Mouse (Mus musculus): Measurements from ENCODE around the gene Gm10721. TPM values are rescaled to one million over a fixed set of nuclear protein-coding genes. Genes with fewer than 3 reads are reported as not detected.
"Not testable (repeated sequence)": the region's sequence is repeated elsewhere in the genome, so short reads cannot be mapped to it uniquely, and the experiment has no call there.

Gm10721 gene
- polyA plus RNA-seq (2014; fragmentation: Nextera tagmentation; extraction: Ambion mirVana): not detected in 2 replicates

DNA sequence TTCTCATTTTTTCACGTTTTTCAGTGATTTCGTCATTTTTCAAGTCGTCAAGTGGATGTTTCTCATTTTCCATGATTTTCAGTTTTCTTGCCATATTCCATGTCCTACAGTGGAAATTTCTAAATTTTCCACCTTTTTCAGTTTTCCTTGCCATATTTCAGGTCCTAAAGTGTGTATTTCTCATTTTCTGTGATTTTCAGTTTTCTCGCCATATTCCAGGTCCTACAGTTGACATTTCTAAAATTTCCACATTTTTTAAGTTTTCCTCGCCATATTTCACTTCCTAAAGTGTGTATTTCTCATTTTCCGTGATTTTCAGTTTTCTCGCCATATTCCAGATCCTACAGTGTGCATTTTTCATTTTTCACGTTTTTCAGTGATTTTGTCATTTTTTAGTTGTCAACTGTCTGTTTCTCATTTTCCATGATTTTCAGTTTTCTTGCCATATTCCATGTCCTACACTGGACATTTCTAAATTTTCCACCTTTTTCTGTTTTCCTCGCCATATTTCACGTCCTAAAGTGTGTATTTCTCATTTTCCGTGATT, at the start of gene Gm10721:
Gene Gm10721 (plus strand): TSS at position 408 of the 547 bp plus-strand sequence.
- H3K36me3 ChIP-seq (ENCODE audit: control insufficient read depth, insufficient read depth, low read length); H3K4me3 ChIP-seq (ENCODE audit: low read depth, low read length); H3K27me3 ChIP-seq (replicated peaks; ENCODE audit: control insufficient read depth, insufficient read depth, low read length); DNase-seq (ENCODE audit: low spot score); H3K9ac ChIP-seq (ENCODE audit: low read depth, low read length); H3K9me3 ChIP-seq (ENCODE audit: control insufficient read depth, low read length); H3K27ac ChIP-seq (ENCODE audit: low read depth, low read length); H3K4me1 ChIP-seq (replicated peaks; ENCODE audit: control insufficient read depth, insufficient read depth, low read length); H3K4me2 ChIP-seq: not testable (repeated sequence)
- no CpG with 5 or more reads among the region's 11 CpGs for WGBS
- ATAC-seq (replicated peaks; ENCODE audit: low FRiP score): peak; percentile 61

GRCm38 (mm10) chr9:3000445-3000972, 12.4 kb upstream of the Gm10721 start, which contains the start of gene Gm10722:
Gm10722 (plus strand) TSS chr9:3000922.
- H3K4me3 ChIP-seq (ENCODE audit: low read depth, low read length); H3K9me3 ChIP-seq (ENCODE audit: control insufficient read depth, low read length); H3K27me3 ChIP-seq (replicated peaks; ENCODE audit: control insufficient read depth, insufficient read depth, low read length); H3K9ac ChIP-seq (ENCODE audit: low read depth, low read length); ATAC-seq (replicated peaks; ENCODE audit: low FRiP score); H3K4me1 ChIP-seq (replicated peaks; ENCODE audit: control insufficient read depth, insufficient read depth, low read length); H3K27ac ChIP-seq (ENCODE audit: low read depth, low read length); DNase-seq (ENCODE audit: low spot score); H3K36me3 ChIP-seq (ENCODE audit: control insufficient read depth, insufficient read depth, low read length); H3K4me2 ChIP-seq: not testable (repeated sequence)
- 64% methylated on average over 12 of the region's 12 CpGs for WGBS

DNA sequence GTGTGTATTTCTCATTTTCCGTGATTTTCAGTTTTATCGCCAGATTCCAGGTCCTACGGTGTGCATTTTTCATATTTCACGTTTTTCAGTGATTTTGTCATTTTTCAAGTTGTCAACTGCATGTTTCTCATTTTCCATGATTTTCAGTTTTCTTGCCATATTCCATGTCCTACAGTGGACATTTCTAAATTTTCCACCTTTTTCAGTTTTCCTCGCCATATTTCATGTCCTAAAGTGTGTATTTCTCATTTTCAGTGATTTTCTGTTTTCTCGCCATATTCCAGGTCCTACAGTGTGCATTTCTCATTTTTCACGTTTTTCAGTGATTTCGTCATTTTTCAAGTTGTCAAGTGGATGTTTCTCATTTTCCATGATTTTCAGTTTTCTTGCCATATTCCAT, 11.9 kb upstream of the Gm10721 start:
- not testable (repeated sequence) for H3K9ac ChIP-seq (ENCODE audit: low read depth, low read length); H3K36me3 ChIP-seq (ENCODE audit: control insufficient read depth, insufficient read depth, low read length); H3K27me3 ChIP-seq (replicated peaks; ENCODE audit: control insufficient read depth, insufficient read depth, low read length); ATAC-seq (replicated peaks; ENCODE audit: low FRiP score); H3K4me1 ChIP-seq (replicated peaks; ENCODE audit: control insufficient read depth, insufficient read depth, low read length); H3K4me3 ChIP-seq (ENCODE audit: low read depth, low read length); H3K4me2 ChIP-seq; H3K27ac ChIP-seq (ENCODE audit: low read depth, low read length); H3K9me3 ChIP-seq (ENCODE audit: control insufficient read depth, low read length); DNase-seq (ENCODE audit: low spot score)
- 62% methylated on average over 8 of the region's 8 CpGs for WGBS

DNA sequence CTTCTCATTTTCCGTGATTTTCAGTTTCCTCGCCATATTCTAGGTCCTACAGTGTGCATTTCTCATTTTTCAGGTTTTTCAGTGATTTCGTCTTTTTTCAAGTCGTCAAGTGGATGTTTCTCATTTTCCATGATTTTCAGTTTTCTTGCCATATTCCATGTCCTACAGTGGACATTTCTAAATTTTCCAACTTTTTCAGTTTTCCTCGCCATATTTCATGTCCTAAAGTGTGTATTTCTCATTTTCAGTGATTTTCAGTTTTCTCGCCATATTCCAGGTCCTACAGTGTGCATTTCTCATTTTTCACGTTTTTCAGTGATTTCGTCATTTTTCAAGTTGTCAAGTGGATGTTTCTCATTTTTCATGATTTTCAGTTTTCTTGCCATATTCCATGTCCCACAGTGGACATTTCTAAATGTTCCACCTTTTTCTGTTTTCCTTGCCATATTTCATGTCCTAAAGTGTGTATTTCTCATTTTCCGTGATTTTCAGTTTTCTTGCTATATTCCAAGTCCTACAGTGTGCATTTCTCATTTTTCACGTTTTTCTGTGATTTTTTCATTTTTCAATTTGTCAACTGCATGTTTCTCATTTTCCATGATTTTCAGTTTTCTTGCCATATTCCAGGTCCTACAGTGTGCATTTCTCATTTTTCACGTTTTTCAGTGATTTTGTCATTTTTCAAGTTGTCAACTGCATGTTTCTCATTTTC, 10.8 kb upstream of the Gm10721 start:
- WGBS: 56% methylated on average over 8 of the region's 11 CpGs
- not testable (repeated sequence) for DNase-seq (ENCODE audit: low spot score); H3K9me3 ChIP-seq (ENCODE audit: control insufficient read depth, low read length); H3K36me3 ChIP-seq (ENCODE audit: control insufficient read depth, insufficient read depth, low read length); H3K27ac ChIP-seq (ENCODE audit: low read depth, low read length); H3K4me2 ChIP-seq; H3K9ac ChIP-seq (ENCODE audit: low read depth, low read length); H3K4me3 ChIP-seq (ENCODE audit: low read depth, low read length); H3K27me3 ChIP-seq (replicated peaks; ENCODE audit: control insufficient read depth, insufficient read depth, low read length); H3K4me1 ChIP-seq (replicated peaks; ENCODE audit: control insufficient read depth, insufficient read depth, low read length)
- peak; percentile 79 for ATAC-seq (replicated peaks; ENCODE audit: low FRiP score)

DNA sequence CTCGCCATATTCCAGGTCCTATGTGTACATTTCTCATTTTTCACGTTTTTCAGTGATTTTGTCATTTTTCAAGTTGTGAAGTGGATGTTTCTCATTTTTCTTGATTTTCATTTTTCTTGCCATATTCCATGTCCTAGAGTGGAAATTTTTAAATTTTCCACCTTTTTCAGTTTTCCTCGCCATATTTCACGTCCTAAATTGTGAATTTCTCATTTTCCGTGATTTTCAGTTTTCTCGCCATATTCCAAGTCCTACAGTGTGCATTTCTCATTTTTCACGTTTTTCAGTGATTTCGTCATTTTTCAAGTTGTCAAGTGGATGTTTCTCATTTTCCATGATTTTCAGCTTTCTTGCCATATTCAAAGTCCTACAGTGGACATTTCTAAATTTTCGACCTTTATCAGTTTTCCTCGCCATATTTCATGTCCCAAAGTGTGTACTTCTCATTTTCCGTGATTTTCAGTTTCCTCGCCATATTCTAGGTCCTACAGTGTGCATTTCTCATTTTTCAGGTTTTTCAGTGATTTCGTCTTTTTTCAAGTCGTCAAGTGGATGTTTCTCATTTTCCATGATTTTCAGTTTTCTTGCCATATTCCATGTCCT, 10.0 kb upstream of the Gm10721 start, which contains the start of gene Gm11168:
Gene Gm11168 (plus strand): TSS at position 553 of the 603 bp plus-strand sequence.
- not testable (repeated sequence) for H3K9ac ChIP-seq (ENCODE audit: low read depth, low read length); H3K27ac ChIP-seq (ENCODE audit: low read depth, low read length); H3K36me3 ChIP-seq (ENCODE audit: control insufficient read depth, insufficient read depth, low read length); H3K4me2 ChIP-seq; H3K4me3 ChIP-seq (ENCODE audit: low read depth, low read length); H3K4me1 ChIP-seq (replicated peaks; ENCODE audit: control insufficient read depth, insufficient read depth, low read length); DNase-seq (ENCODE audit: low spot score); H3K27me3 ChIP-seq (replicated peaks; ENCODE audit: control insufficient read depth, insufficient read depth, low read length); ATAC-seq (replicated peaks; ENCODE audit: low FRiP score); H3K9me3 ChIP-seq (ENCODE audit: control insufficient read depth, low read length)
- 68% methylated on average over 6 of the region's 14 CpGs for WGBS

GRCm38 (mm10) chr9:3006179-3006578, 6.8 kb upstream of the Gm10721 start:
- not testable (repeated sequence) for ATAC-seq (replicated peaks; ENCODE audit: low FRiP score); H3K36me3 ChIP-seq (ENCODE audit: control insufficient read depth, insufficient read depth, low read length); H3K9ac ChIP-seq (ENCODE audit: low read depth, low read length); DNase-seq (ENCODE audit: low spot score); H3K27me3 ChIP-seq (replicated peaks; ENCODE audit: control insufficient read depth, insufficient read depth, low read length); H3K4me3 ChIP-seq (ENCODE audit: low read depth, low read length); H3K4me1 ChIP-seq (replicated peaks; ENCODE audit: control insufficient read depth, insufficient read depth, low read length); H3K9me3 ChIP-seq (ENCODE audit: control insufficient read depth, low read length); H3K4me2 ChIP-seq; H3K27ac ChIP-seq (ENCODE audit: low read depth, low read length)
- 83% methylated on average over 1 of the region's 5 CpGs for WGBS

DNA sequence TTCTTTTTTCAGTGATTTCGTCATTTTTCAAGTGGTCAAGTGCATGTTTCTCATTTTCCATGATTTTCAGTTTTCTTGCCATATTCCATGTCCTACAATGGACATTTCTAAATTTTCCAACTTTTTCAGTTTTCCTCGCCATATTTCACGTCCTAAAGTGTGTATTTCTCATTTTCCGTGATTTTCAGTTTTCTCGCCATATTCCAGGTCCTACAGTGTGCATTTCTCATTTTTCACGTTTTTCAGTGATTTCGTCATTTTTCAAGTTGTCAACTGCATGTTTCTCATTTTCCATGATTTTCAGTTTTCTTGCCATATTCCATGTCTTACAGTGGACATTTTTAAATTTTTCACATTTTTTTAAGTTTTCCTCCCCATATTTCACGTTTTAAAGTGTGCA, 6.3 kb upstream of the Gm10721 start:
- ATAC-seq (replicated peaks; ENCODE audit: low FRiP score): peak; percentile 70
- not testable (repeated sequence) for H3K9me3 ChIP-seq (ENCODE audit: control insufficient read depth, low read length); H3K27me3 ChIP-seq (replicated peaks; ENCODE audit: control insufficient read depth, insufficient read depth, low read length); DNase-seq (ENCODE audit: low spot score); H3K4me2 ChIP-seq; H3K27ac ChIP-seq (ENCODE audit: low read depth, low read length); H3K9ac ChIP-seq (ENCODE audit: low read depth, low read length); H3K4me1 ChIP-seq (replicated peaks; ENCODE audit: control insufficient read depth, insufficient read depth, low read length); H3K36me3 ChIP-seq (ENCODE audit: control insufficient read depth, insufficient read depth, low read length); H3K4me3 ChIP-seq (ENCODE audit: low read depth, low read length)
- WGBS: 68% methylated on average over 7 of the region's 8 CpGs

GRCm38 (mm10) chr9:3007272-3007671, 5.7 kb upstream of the Gm10721 start:
- WGBS: 73% methylated on average over 7 of the region's 9 CpGs
- not testable (repeated sequence) for H3K4me2 ChIP-seq; H3K4me3 ChIP-seq (ENCODE audit: low read depth, low read length); H3K9me3 ChIP-seq (ENCODE audit: control insufficient read depth, low read length); H3K27me3 ChIP-seq (replicated peaks; ENCODE audit: control insufficient read depth, insufficient read depth, low read length); H3K9ac ChIP-seq (ENCODE audit: low read depth, low read length); DNase-seq (ENCODE audit: low spot score); H3K36me3 ChIP-seq (ENCODE audit: control insufficient read depth, insufficient read depth, low read length); H3K27ac ChIP-seq (ENCODE audit: low read depth, low read length); ATAC-seq (replicated peaks; ENCODE audit: low FRiP score); H3K4me1 ChIP-seq (replicated peaks; ENCODE audit: control insufficient read depth, insufficient read depth, low read length)

All from liver, embryonic 11.5 days (tissue).